Mouse (Mus musculus): ENCODE measurements around the gene Cetn4.

DNA sequence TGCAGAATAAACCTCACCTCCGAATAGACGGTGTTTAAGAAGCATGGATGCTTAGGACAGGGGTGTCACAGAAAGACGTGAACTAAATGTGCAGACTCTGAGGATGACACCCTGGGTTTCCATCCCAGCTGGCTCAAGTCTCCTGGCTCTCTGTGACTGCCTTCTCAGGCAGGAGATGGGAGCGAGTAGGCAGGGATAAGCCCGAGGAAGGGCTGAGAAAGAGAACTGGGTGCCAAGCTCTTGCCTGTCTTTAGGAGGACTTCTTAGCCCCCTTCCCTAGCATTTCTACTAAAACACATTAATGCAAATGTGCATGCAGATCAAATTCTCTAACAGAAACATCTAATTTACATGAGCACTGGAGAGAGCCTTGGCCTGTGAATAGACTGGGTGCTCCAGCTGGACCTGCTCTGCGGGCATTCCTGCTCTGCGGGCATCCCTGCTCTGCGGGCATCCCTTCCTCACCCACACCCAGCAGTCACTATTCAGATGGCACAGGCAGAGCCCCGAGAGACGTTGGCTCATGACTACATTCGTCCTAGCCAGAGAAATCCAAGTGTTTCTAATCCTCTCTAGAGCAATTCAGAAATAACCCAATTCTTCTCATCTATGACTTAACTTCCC is 30.1 kb downstream of the Cetn4 start:
- no peak for TF ChIP-seq POLR2A (IDR thresholded peaks at IDR 0.05; ENCODE audit: insufficient read depth, low read depth, low read length)
- TF ChIP-seq CTCF (IDR thresholded peaks at IDR 0.05): no peak
- no peak for TF ChIP-seq EP300 (IDR thresholded peaks at IDR 0.05; ENCODE audit: insufficient read depth, low read depth, low read length)

Measured in heart, adult 2 months (tissue).